Mouse (Mus musculus) lung, adult 2 months (tissue): ENCODE data around the gene Abcg5. TPM values are rescaled to one million over a fixed set of nuclear protein-coding genes. Genes with fewer than 3 reads are reported as not detected.

Experiments used
- DNase-seq: peaks from one replicate; pipeline ENCODE4 v3.0.0; 2022
- H3K4me1 ChIP-seq: fragments of 200-500 bp; 2 replicates; pipeline ENCODE4 v1.6.1; 2011; ENCODE audit warnings: low read length; ENCODE audit not compliant: control insufficient read depth, insufficient read depth
- H3K4me3 ChIP-seq: fragments of 200-500 bp; replicated peaks from 2 replicates; pipeline ENCODE3; 2011; ENCODE audit warnings: low read depth, mild to moderate bottlenecking, control low read depth, low read length; ENCODE audit errors: extremely low read depth
- CTCF ChIP-seq: fragments of 200-500 bp; IDR thresholded peaks from 2 replicates; pipeline ENCODE4 v1.5.1; 2011; ENCODE audit warnings: mild to moderate bottlenecking, low read length, control low read depth; ENCODE audit not compliant: insufficient read depth
- POLR2A ChIP-seq: fragments of 200-500 bp; IDR thresholded peaks from 2 replicates; pipeline ENCODE4 v1.6.1; 2011; ENCODE audit warnings: low read depth, mild to moderate bottlenecking, control low read depth, low read length, borderline replicate concordance; ENCODE audit errors: extremely low read depth
- WGBS: fragments of 180-500 bp; shearing (Covaris S2); methylation state at CpG from one replicate; pipeline ENCODE4 v1.1.7; 2018; 5-methylcytosine and 5-hydroxymethylcytosine counted together
- polyA plus RNA-seq: library from polyadenylated mRNA; depleted of rRNA; stranded (reverse); fragments of >200 nt; gene quantifications from 2 replicates; pipeline ENCODE4 v1.2.3, GENCODE M21; 2012; rRNA removed

Gene Abcg5
- polyA plus RNA-seq, 1 experiment, result 0.33 TPM

- 54% methylated on average over 9 of the region's 9 CpGs for WGBS
- no peak overlapping the region for H3K4me3 ChIP-seq
Measured at GRCm38 (mm10) chr17:84611500-84611899, 71.3 kb downstream of the Abcg5 start.

GRCm38 (mm10) chr17:84608606-84609005, 74.2 kb downstream of the Abcg5 start:
- H3K4me1 ChIP-seq, result peaks cover 6% of the 10 kb centered on the region
- TF ChIP-seq POLR2A (no peak), CTCF (no peak)
- WGBS, result 81% methylated on average over 4 of the region's 4 CpGs

More at GRCm38 (mm10) chr17:84611500-84611899, 71.3 kb downstream of the Abcg5 start:
- peaks cover 2% of the 10 kb centered on the region; the same call in 1 of the 2 replicates for H3K4me1 ChIP-seq
- TF ChIP-seq CTCF (no peak), POLR2A (no peak)
- no peak for DNase-seq

More at GRCm38 (mm10) chr17:84608606-84609005, 74.2 kb downstream of the Abcg5 start:
- DNase-seq, result no peak
- no peak overlapping the region for H3K4me3 ChIP-seq

Other genes starting within 250 kb of the Abcg5 start
- 10.9 and 12.8 TPM in 2 replicates for gene Thada, start 216.8 kb downstream of the Abcg5 start, polyA plus RNA-seq
- 8.0 and 12.1 TPM in 2 replicates for gene Plekhh2, start 171.1 kb downstream of the Abcg5 start, polyA plus RNA-seq
- 5.5 and 11.4 TPM in 2 replicates for gene Dync2li1, start 56.5 kb downstream of the Abcg5 start, polyA plus RNA-seq
- 0.06 and 0.19 TPM in 2 replicates for gene Abcg8, start 6.7 kb downstream of the Abcg5 start, polyA plus RNA-seq
- gene Lrpprc, start 107.8 kb upstream of the Abcg5 start, polyA plus RNA-seq, result 5.3 and 7.0 TPM in 2 replicates